11 mouse cellular contexts compared by ENCODE assay signal in genomic region chrX:129974816-129975215, GRCm38 (mm10).
DNase-seq lines count a peak whose midpoint lies in the region; ATAC-seq and TF ChIP-seq lines count a peak whose summit lies in the region.
"Had no signal": no experiment of that assay in that cellular context is flagged by ENCODE, and none has a peak within 500 bp of the region (broad histone marks: within the 10 kb centered on the region; RNA-seq: fewer than 3 reads in every experiment).

No protein-coding gene starts in this region.

- no peak overlapping the region for H3K4me2 ChIP-seq in hindbrain, postnatal 0 days (ENCODE audit: low read depth, low read length)
- no peak overlapping the region for H3K4me2 ChIP-seq in hindbrain, embryonic 12.5 days (replicated peaks)
- H3K4me2 ChIP-seq: liver, embryonic 11.5 days; midbrain, embryonic 13.5 days had no signal

- no peak for ATAC-seq in hindbrain, postnatal 0 days
- ATAC-seq in hindbrain, embryonic 12.5 days (ENCODE audit: low FRiP score): no peak
- no peak for ATAC-seq in monocyte, adult 5-6 weeks (replicated peaks; ENCODE audit: insufficient number of reproducible peaks, low FRiP score, low TSS enrichment, poor library complexity, severe bottlenecking)
- ATAC-seq: activated CD4-positive, CD25-positive, alpha-beta regulatory T cell, adult 4 months; midbrain, embryonic 13.5 days had no signal

- no peak for TF ChIP-seq POLR2A in thymus, adult 2 months (IDR thresholded peaks at IDR 0.05; ENCODE audit: control insufficient read depth, extremely low read depth, insufficient read depth, low read length, poor library complexity)

- H3K9ac ChIP-seq in hindbrain, postnatal 0 days (replicated peaks; ENCODE audit: low read length): no peak overlapping the region
- H3K9ac ChIP-seq in hindbrain, embryonic 12.5 days: no peak overlapping the region
- H3K9ac ChIP-seq: midbrain, embryonic 13.5 days had no signal

- TF ChIP-seq CTCF in hindbrain, postnatal 0 days (IDR thresholded peaks at IDR 0.05; ENCODE audit: low read depth): no peak
- no peak for TF ChIP-seq CTCF in thymus, adult 2 months (IDR thresholded peaks at IDR 0.05; ENCODE audit: borderline replicate concordance, control insufficient read depth, extremely low read depth, insufficient read depth, low read length, poor library complexity)

- H3K4me3 ChIP-seq in hindbrain, postnatal 0 days (ENCODE audit: low read length): no peak overlapping the region
- H3K4me3 ChIP-seq in hindbrain, embryonic 12.5 days: no peak overlapping the region
- no peak overlapping the region for H3K4me3 ChIP-seq in thymus, adult 2 months (ENCODE audit: control insufficient read depth, insufficient read depth, low read length)
- H3K4me3 ChIP-seq: midbrain, embryonic 13.5 days had no signal

- no peaks in the 10 kb centered on the region for H3K9me3 ChIP-seq in hindbrain, postnatal 0 days (ENCODE audit: low read length)
- no peaks in the 10 kb centered on the region for H3K9me3 ChIP-seq in hindbrain, embryonic 12.5 days (replicated peaks)
- H3K9me3 ChIP-seq: midbrain, embryonic 13.5 days had no signal

- peak; percentile 24 for DNase-seq in hindbrain, postnatal 0 days (ENCODE audit: low spot score)
- peak; percentile 46 for DNase-seq in 416B (ENCODE audit: low read depth)
- peak; percentile 1 for DNase-seq in ES-CJ7 (ENCODE audit: low read depth, low spot score)
- peak; percentile 31 to 41 for DNase-seq in cerebellum, postnatal 14 days
- DNase-seq in thymus, adult 2 months: no peak
- DNase-seq in adrenal gland, postnatal 4 days (ENCODE audit: low spot score in 2 of 2): no peak

- WGBS in hindbrain, postnatal 0 days: 56% methylated on average over 4 of the region's 4 CpGs
- WGBS in hindbrain, embryonic 12.5 days: 59% methylated on average over 4 of the region's 4 CpGs
- 88% methylated on average over 4 of the region's 4 CpGs for WGBS in thymus, adult 2 months

- no peaks in the 10 kb centered on the region for H3K4me1 ChIP-seq in hindbrain, postnatal 0 days (ENCODE audit: insufficient read depth, low read length)
- H3K4me1 ChIP-seq in hindbrain, embryonic 12.5 days: no peaks in the 10 kb centered on the region
- H3K4me1 ChIP-seq in thymus, adult 2 months (replicated peaks; ENCODE audit: control insufficient read depth, insufficient read depth, low read length): no peaks in the 10 kb centered on the region
- H3K4me1 ChIP-seq: midbrain, embryonic 13.5 days had no signal

- no peaks in the 10 kb centered on the region for H3K27me3 ChIP-seq in hindbrain, postnatal 0 days (ENCODE audit: insufficient read depth, low read length)
- no peaks in the 10 kb centered on the region for H3K27me3 ChIP-seq in hindbrain, embryonic 12.5 days
- no peaks in the 10 kb centered on the region for H3K27me3 ChIP-seq in thymus, adult 2 months (ENCODE audit: control insufficient read depth, insufficient read depth, low read length)
- H3K27me3 ChIP-seq: midbrain, embryonic 13.5 days had no signal

- H3K36me3 ChIP-seq in hindbrain, postnatal 0 days (ENCODE audit: insufficient read depth, low read length): no peaks in the 10 kb centered on the region
- no peaks in the 10 kb centered on the region for H3K36me3 ChIP-seq in hindbrain, embryonic 12.5 days
- H3K36me3 ChIP-seq in thymus, adult 2 months (ENCODE audit: control insufficient read depth, insufficient read depth, low read length): no peaks in the 10 kb centered on the region
- H3K36me3 ChIP-seq: midbrain, embryonic 13.5 days had no signal

- no peak overlapping the region for H3K27ac ChIP-seq in hindbrain, postnatal 0 days
- no peak overlapping the region for H3K27ac ChIP-seq in hindbrain, embryonic 12.5 days
- no peak overlapping the region for H3K27ac ChIP-seq in thymus, adult 2 months (ENCODE audit: control insufficient read depth, insufficient read depth, low read length)
- H3K27ac ChIP-seq: midbrain, embryonic 13.5 days had no signal

Comparison
In these comparisons a context has a peak if more than half of its experiments do, and no peak if none do; other contexts are left out.
1. DNase-seq: peak in hindbrain, postnatal 0 days (single experiment), 416B (single experiment), ES-CJ7 (single experiment) and cerebellum, postnatal 14 days (2 of 2); none in thymus, adult 2 months (single experiment) and adrenal gland, postnatal 4 days (0 of 2).